7 mouse cellular contexts compared by ENCODE assay signal in the genomic region with DNA sequence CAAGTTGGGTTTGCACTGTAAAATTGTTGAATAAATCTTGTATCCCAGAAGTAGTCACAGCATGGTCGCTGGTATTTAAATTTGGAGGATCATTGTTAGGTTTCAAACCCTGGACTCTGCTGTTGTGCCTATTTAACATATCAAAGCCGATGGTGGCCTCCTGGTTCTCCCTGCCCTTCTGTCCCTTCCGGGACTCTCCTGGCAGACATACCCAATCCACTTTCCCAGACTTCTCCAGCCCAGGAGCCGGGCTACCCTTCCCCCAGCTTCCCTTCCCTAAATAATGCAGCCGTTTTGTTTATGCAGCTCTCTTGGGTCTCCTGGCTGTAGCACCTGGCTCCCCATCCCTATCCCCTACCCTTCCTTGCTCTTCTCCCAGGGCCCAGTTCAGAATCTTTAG. TPM values are rescaled to one million over a fixed set of nuclear protein-coding genes. Genes with fewer than 3 reads are reported as not detected.
DNase-seq lines count a peak whose midpoint lies in the region; ATAC-seq lines count a peak whose summit lies in the region.

No protein-coding gene starts in this region.

- H3K4me2 ChIP-seq in forebrain, embryonic 12.5 days = peak overlapping the region; percentile 66
- peak overlapping the region; percentile 86 for H3K4me2 ChIP-seq in limb, embryonic 12.5 days
- peak overlapping the region; percentile 67 for H3K4me2 ChIP-seq in stomach, embryonic 15.5 days

- no peak for DNase-seq in right cerebral cortex, postnatal 25 days
- DNase-seq in urinary bladder, postnatal 14 days (ENCODE audit: low spot score) = no peak

- H3K27ac ChIP-seq in forebrain, embryonic 12.5 days = no peak overlapping the region
- H3K27ac ChIP-seq in limb, embryonic 12.5 days = no peak overlapping the region
- no peak overlapping the region for H3K27ac ChIP-seq in stomach, embryonic 15.5 days

- peak overlapping the region; percentile 82 for H3K9ac ChIP-seq in forebrain, embryonic 12.5 days
- H3K9ac ChIP-seq in limb, embryonic 12.5 days (replicated peaks) = peak overlapping the region; percentile 77
- H3K9ac ChIP-seq in stomach, embryonic 15.5 days = peak overlapping the region; percentile 60

- no peaks in the 10 kb centered on the region for H3K9me3 ChIP-seq in megakaryocyte, embryonic 14.5 days
- H3K9me3 ChIP-seq in forebrain, embryonic 12.5 days = no peaks in the 10 kb centered on the region
- no peaks in the 10 kb centered on the region for H3K9me3 ChIP-seq in limb, embryonic 12.5 days
- no peaks in the 10 kb centered on the region for H3K9me3 ChIP-seq in stomach, embryonic 15.5 days

- 0% methylated on average over 5 of the region's 5 CpGs for WGBS in forebrain, embryonic 12.5 days
- WGBS in limb, embryonic 12.5 days = 1% methylated on average over 5 of the region's 5 CpGs
- WGBS in stomach, embryonic 15.5 days = 3% methylated on average over 5 of the region's 5 CpGs

- peaks cover 46% of the 10 kb centered on the region for H3K4me1 ChIP-seq in megakaryocyte, embryonic 14.5 days
- H3K4me1 ChIP-seq in forebrain, embryonic 12.5 days = peaks cover 21% of the 10 kb centered on the region
- H3K4me1 ChIP-seq in limb, embryonic 12.5 days (replicated peaks) = peaks cover 20% of the 10 kb centered on the region
- H3K4me1 ChIP-seq in stomach, embryonic 15.5 days = peaks cover 18% of the 10 kb centered on the region; the same call in 1 of the 2 replicates

- no peaks in the 10 kb centered on the region for H3K27me3 ChIP-seq in megakaryocyte, embryonic 14.5 days (replicated peaks)
- no peaks in the 10 kb centered on the region for H3K27me3 ChIP-seq in forebrain, embryonic 12.5 days
- no peaks in the 10 kb centered on the region for H3K27me3 ChIP-seq in limb, embryonic 12.5 days
- no peaks in the 10 kb centered on the region for H3K27me3 ChIP-seq in stomach, embryonic 15.5 days (replicated peaks)

- H3K36me3 ChIP-seq in megakaryocyte, embryonic 14.5 days (replicated peaks; ENCODE audit: low read length) = peaks cover 50% of the 10 kb centered on the region
- peaks cover 12% of the 10 kb centered on the region for H3K36me3 ChIP-seq in forebrain, embryonic 12.5 days (replicated peaks)
- peaks cover 26% of the 10 kb centered on the region for H3K36me3 ChIP-seq in limb, embryonic 12.5 days
- peaks cover 2% of the 10 kb centered on the region; the same call in 1 of the 2 replicates for H3K36me3 ChIP-seq in stomach, embryonic 15.5 days

- H3K4me3 ChIP-seq in megakaryocyte, embryonic 14.5 days (replicated peaks) = peak overlapping the region; percentile 100
- peak overlapping the region; percentile 70 for H3K4me3 ChIP-seq in forebrain, embryonic 12.5 days (replicated peaks)
- H3K4me3 ChIP-seq in limb, embryonic 12.5 days (replicated peaks) = peak overlapping the region; percentile 79
- peak overlapping the region; percentile 66 for H3K4me3 ChIP-seq in stomach, embryonic 15.5 days (replicated peaks)

- ATAC-seq in megakaryocyte, adult 5-6 weeks (ENCODE audit: poor library complexity, severe bottlenecking) = no peak
- ATAC-seq in forebrain, embryonic 12.5 days (ENCODE audit: low FRiP score) = no peak
- no peak for ATAC-seq in limb, embryonic 12.5 days (ENCODE audit: insufficient number of reproducible peaks, insufficient read depth, low FRiP score, low TSS enrichment, low read depth)
- ATAC-seq in stomach, embryonic 15.5 days (ENCODE audit: insufficient read depth, low FRiP score, low read depth) = no peak

RNA-seq across cellular contexts. Expression of a gene that starts 0.5 kb away (rescaled TPM):
- 0.82 TPM in 1 of 2 replicates, not detected in the other for polyA plus RNA-seq in megakaryocyte, embryonic 14.5 days (2012; ENCODE audit: insufficient read depth, low replicate concordance)
- total RNA-seq in megakaryocyte, adult 5-6 weeks (2015) = 10.0 and 10.6 TPM in 2 replicates
- 3.3 and 5.4 TPM in 2 replicates for total RNA-seq in megakaryocyte, adult 5-6 weeks (2017)
- 31.5 and 32.4 TPM in 2 replicates for polyA plus RNA-seq in forebrain, embryonic 12.5 days (2016; fragmentation: Nextera tagmentation; extraction: Ambion mirVana)
- polyA plus RNA-seq in limb, embryonic 12.5 days (2016; fragmentation: Nextera tagmentation; extraction: Ambion mirVana) = 29.9 and 34.0 TPM in 2 replicates
- polyA plus RNA-seq in stomach, embryonic 15.5 days (2015; fragmentation: Nextera tagmentation; extraction: Ambion mirVana) = 19.9 and 20.8 TPM in 2 replicates

RNA-seq across cellular contexts. Expression of a gene that starts 1.2 kb away (rescaled TPM):
- polyA plus RNA-seq in megakaryocyte, embryonic 14.5 days (2012; ENCODE audit: insufficient read depth, low replicate concordance) = 4.4 and 11.3 TPM in 2 replicates
- total RNA-seq in megakaryocyte, adult 5-6 weeks (2015) = 15.8 and 21.5 TPM in 2 replicates
- 29.5 and 37.3 TPM in 2 replicates for total RNA-seq in megakaryocyte, adult 5-6 weeks (2017)
- 59.2 and 61.7 TPM in 2 replicates for polyA plus RNA-seq in forebrain, embryonic 12.5 days (2016; fragmentation: Nextera tagmentation; extraction: Ambion mirVana)
- 46.7 and 47.7 TPM in 2 replicates for polyA plus RNA-seq in limb, embryonic 12.5 days (2016; fragmentation: Nextera tagmentation; extraction: Ambion mirVana)
- 34.2 and 37.2 TPM in 2 replicates for polyA plus RNA-seq in stomach, embryonic 15.5 days (2015; fragmentation: Nextera tagmentation; extraction: Ambion mirVana)

RNA-seq across cellular contexts. Expression of a gene that starts 1.3 kb away (rescaled TPM):
- 10.4 TPM in 1 of 2 replicates, not detected in the other for polyA plus RNA-seq in megakaryocyte, embryonic 14.5 days (2012; ENCODE audit: insufficient read depth, low replicate concordance)
- 22.2 and 26.1 TPM in 2 replicates for total RNA-seq in megakaryocyte, adult 5-6 weeks (2015)
- total RNA-seq in megakaryocyte, adult 5-6 weeks (2017) = 14.0 and 29.9 TPM in 2 replicates
- polyA plus RNA-seq in forebrain, embryonic 12.5 days (2016; fragmentation: Nextera tagmentation; extraction: Ambion mirVana) = 48.4 and 49.3 TPM in 2 replicates
- polyA plus RNA-seq in limb, embryonic 12.5 days (2016; fragmentation: Nextera tagmentation; extraction: Ambion mirVana) = 39.9 and 46.3 TPM in 2 replicates
- polyA plus RNA-seq in stomach, embryonic 15.5 days (2015; fragmentation: Nextera tagmentation; extraction: Ambion mirVana) = 28.7 and 29.2 TPM in 2 replicates

RNA-seq across cellular contexts. Expression of a gene that starts 1.4 kb away (rescaled TPM):
- not detected in 2 replicates for polyA plus RNA-seq in megakaryocyte, embryonic 14.5 days (2012; ENCODE audit: insufficient read depth, low replicate concordance)
- not detected in 2 replicates for total RNA-seq in megakaryocyte, adult 5-6 weeks (2015)
- total RNA-seq in megakaryocyte, adult 5-6 weeks (2017) = not detected in 2 replicates
- not detected in 2 replicates for polyA plus RNA-seq in forebrain, embryonic 12.5 days (2016; fragmentation: Nextera tagmentation; extraction: Ambion mirVana)
- polyA plus RNA-seq in limb, embryonic 12.5 days (2016; fragmentation: Nextera tagmentation; extraction: Ambion mirVana) = not detected in 2 replicates
- polyA plus RNA-seq in stomach, embryonic 15.5 days (2015; fragmentation: Nextera tagmentation; extraction: Ambion mirVana) = not detected in 2 replicates

RNA-seq across cellular contexts. Expression of a gene that starts 15.4 kb away (rescaled TPM):
- 1.2 and 2.4 TPM in 2 replicates for polyA plus RNA-seq in megakaryocyte, embryonic 14.5 days (2012; ENCODE audit: insufficient read depth, low replicate concordance)
- total RNA-seq in megakaryocyte, adult 5-6 weeks (2015) = 13.4 and 13.9 TPM in 2 replicates
- 9.7 and 11.4 TPM in 2 replicates for total RNA-seq in megakaryocyte, adult 5-6 weeks (2017)
- polyA plus RNA-seq in forebrain, embryonic 12.5 days (2016; fragmentation: Nextera tagmentation; extraction: Ambion mirVana) = 12.0 and 12.4 TPM in 2 replicates
- 11.1 and 11.5 TPM in 2 replicates for polyA plus RNA-seq in limb, embryonic 12.5 days (2016; fragmentation: Nextera tagmentation; extraction: Ambion mirVana)
- 12.2 and 12.9 TPM in 2 replicates for polyA plus RNA-seq in stomach, embryonic 15.5 days (2015; fragmentation: Nextera tagmentation; extraction: Ambion mirVana)

Comparison
In these comparisons a context has a peak if more than half of its experiments do, and no peak if none do; other contexts are left out.
1. RNA of a gene that starts 0.5 kb away (polyA plus RNA-seq): 31.5 to 32.4 TPM in forebrain, embryonic 12.5 days, 29.9 to 34.0 TPM in limb, embryonic 12.5 days and 19.9 to 20.8 TPM in stomach, embryonic 15.5 days; 0.82 TPM in megakaryocyte, embryonic 14.5 days; every median in the first group is over 10 times any median in the second.
2. Peak in every context shown above with its lines, with median percentiles within 50 percentile points of each other: H3K4me3 ChIP-seq, H3K4me2 ChIP-seq and H3K9ac ChIP-seq.